Mouse (Mus musculus) myocyte (in vitro differentiated cells): ENCODE data around the gene Serpinf1. TPM values are rescaled to one million over a fixed set of nuclear protein-coding genes. Genes with fewer than 3 reads are reported as not detected.

Experiments used
- H3K27me3 ChIP-seq: one replicate; pipeline ENCODE4 v1.6.1; 2011; ENCODE audit not compliant: control insufficient read depth, insufficient read depth, insufficient read length
- H3K36me3 ChIP-seq: one replicate; pipeline ENCODE4 v1.6.1; 2011; ENCODE audit not compliant: control insufficient read depth, insufficient read depth
- H3K4me2 ChIP-seq: one replicate; pipeline ENCODE4 v1.6.1; 2011; ENCODE audit warnings: low read depth, control low read depth
- H3K4me3 ChIP-seq: one replicate; pipeline ENCODE4 v1.5.1; 2011; ENCODE audit warnings: mild to moderate bottlenecking, control low read depth, moderate library complexity
- H3K79me2 ChIP-seq: one replicate; pipeline ENCODE4 v1.6.1; 2011; ENCODE audit not compliant: control insufficient read depth, insufficient read depth
- H3ac ChIP-seq: one replicate; pipeline ENCODE4 v1.6.1; 2011; ENCODE audit not compliant: control insufficient read depth, insufficient read length
- CEBPB ChIP-seq: IDR thresholded peaks from 2 replicates; pipeline ENCODE4 v1.6.1; 2011; ENCODE audit warnings: mild to moderate bottlenecking, moderate library complexity; ENCODE audit not compliant: poor library complexity, insufficient read depth, severe bottlenecking
- E2F4 ChIP-seq: IDR thresholded peaks from one replicate; pipeline ENCODE4 v1.6.1; 2011; ENCODE audit warnings: mild to moderate bottlenecking, control low read depth, moderate library complexity; ENCODE audit not compliant: insufficient read depth
- MAX ChIP-seq: IDR thresholded peaks from one replicate; pipeline ENCODE4 v1.6.1; 2011; ENCODE audit warnings: low read depth, mild to moderate bottlenecking, control low read depth
- MYOD1 ChIP-seq, 3 experiments: IDR thresholded peaks; one replicate each; pipeline ENCODE4 v1.6.1; 2011; ENCODE audit warnings: control low read depth in 2 of 3, low read depth in 2 of 3, mild to moderate bottlenecking in 2 of 3, moderate library complexity in 1 of 3; ENCODE audit not compliant: insufficient read length in 2 of 3, control insufficient read depth in 1 of 3
- MYOG ChIP-seq, 3 experiments: IDR thresholded peaks; one replicate each; pipeline ENCODE4 v1.6.1; 2011; ENCODE audit warnings: control low read depth in 2 of 3, low read depth in 2 of 3, mild to moderate bottlenecking in 2 of 3; ENCODE audit not compliant: insufficient read length in 2 of 3, control insufficient read depth in 1 of 3, insufficient read depth in 1 of 3
- POLR2A ChIP-seq: IDR thresholded peaks from one replicate; pipeline ENCODE4 v1.6.1; 2011; ENCODE audit warnings: low read depth, mild to moderate bottlenecking, control low read depth, moderate library complexity; ENCODE audit not compliant: insufficient read length
- POLR2AphosphoS2 ChIP-seq: IDR thresholded peaks from one replicate; pipeline ENCODE4 v1.6.1; 2011; ENCODE audit warnings: low read depth, control low read depth; ENCODE audit not compliant: insufficient read length
- REST ChIP-seq: IDR thresholded peaks from one replicate; pipeline ENCODE4 v1.6.1; 2011; ENCODE audit warnings: mild to moderate bottlenecking, control low read depth, moderate library complexity; ENCODE audit not compliant: insufficient read depth, insufficient read length
- SRF ChIP-seq: IDR thresholded peaks from one replicate; pipeline ENCODE4 v1.6.1; 2011; ENCODE audit warnings: low read depth; ENCODE audit not compliant: control insufficient read depth, insufficient read length
- TCF12 ChIP-seq: IDR thresholded peaks from one replicate; pipeline ENCODE4 v1.6.1; 2011; ENCODE audit warnings: mild to moderate bottlenecking, control low read depth; ENCODE audit not compliant: poor library complexity, insufficient read depth, severe bottlenecking
- TCF3 ChIP-seq: IDR thresholded peaks from one replicate; pipeline ENCODE4 v1.6.1; 2011; ENCODE audit warnings: low read depth, control low read depth; ENCODE audit not compliant: insufficient read length
- USF1 ChIP-seq: IDR thresholded peaks from one replicate; pipeline ENCODE4 v1.6.1; 2011; ENCODE audit warnings: low read depth, mild to moderate bottlenecking, control low read depth, moderate library complexity
- polyA plus RNA-seq: library from polyadenylated mRNA; unstranded; fragments of >200 nt; fragmentation: generic; extraction: Trizol; gene quantifications from one replicate; pipeline ENCODE4 v1.2.1, GENCODE M21; 2012; ENCODE audit warnings: missing spikeins

Gene Serpinf1
- polyA plus RNA-seq, 1 experiment = 911 TPM

DNA sequence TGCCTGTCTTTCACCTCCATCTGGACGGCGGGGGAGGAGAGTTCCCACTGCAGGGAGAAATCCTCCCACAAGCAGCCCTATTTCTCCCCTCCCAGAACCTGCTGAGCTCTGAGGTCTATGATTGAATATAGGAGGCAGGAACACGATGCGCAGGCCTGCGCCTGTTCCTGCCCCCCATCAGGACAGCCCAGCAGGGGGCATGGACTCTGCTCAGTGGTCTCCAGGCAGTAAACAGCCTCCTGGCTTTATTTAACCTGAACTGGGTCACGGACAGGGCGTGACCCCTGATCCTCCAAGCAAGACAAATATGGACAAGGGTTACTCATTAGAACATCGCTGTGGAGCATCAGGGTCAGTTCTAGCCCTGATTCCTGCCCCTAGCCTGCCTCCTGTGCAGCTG lies 21.2 kb upstream of the Serpinf1 start:
- no peaks in the 10 kb centered on the region for H3K79me2 ChIP-seq
- no peaks in the 10 kb centered on the region for H3K27me3 ChIP-seq
- H3ac ChIP-seq = no peak overlapping the region
- H3K36me3 ChIP-seq = peaks cover 22% of the 10 kb centered on the region
- TF ChIP-seq MAX (no peak), SRF (no peak), TCF12 (no peak), TCF3 (no peak)
- H3K4me3 ChIP-seq = no peak overlapping the region
- H3K4me2 ChIP-seq = no peak overlapping the region

DNA sequence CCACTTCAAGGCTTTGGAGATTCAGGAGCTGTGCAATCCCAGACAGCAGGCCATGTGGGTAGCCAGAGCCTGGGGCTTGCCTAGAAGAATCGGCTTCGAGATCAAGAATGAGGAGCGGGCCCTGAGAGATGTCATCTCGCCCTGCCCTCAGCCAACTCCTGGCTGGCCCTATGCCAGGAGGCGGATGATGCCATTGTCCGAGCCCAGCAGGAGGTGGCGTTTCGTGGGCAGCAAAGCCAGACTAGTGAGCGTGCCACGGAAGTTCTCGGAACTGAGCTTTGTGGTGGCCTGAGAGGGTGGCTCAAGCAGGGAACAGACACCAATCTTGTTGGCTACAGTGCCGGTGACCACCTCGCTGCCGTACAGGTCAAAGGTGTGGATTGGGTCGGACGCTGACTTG lies 19.1 kb upstream of the Serpinf1 start:
- no peak overlapping the region for H3K4me2 ChIP-seq
- TF ChIP-seq MAX = no peak
- no peak for TF ChIP-seq SRF
- no peak for TF ChIP-seq TCF12
- no peak for TF ChIP-seq POLR2AphosphoS2
- TF ChIP-seq POLR2A = no peak
- TF ChIP-seq E2F4 = no peak
- no peak for TF ChIP-seq TCF3
- no peak for TF ChIP-seq CEBPB
- no peak for TF ChIP-seq USF1
- no peak for TF ChIP-seq MYOG (IDR thresholded peaks at IDR 0.05; ENCODE audit: control insufficient read depth in 1 of 3, insufficient read depth in 1 of 3, insufficient read length in 2 of 3, low read depth in 2 of 3)
- TF ChIP-seq REST = no peak
- no peaks in the 10 kb centered on the region for H3K27me3 ChIP-seq
- no peak overlapping the region for H3K4me3 ChIP-seq
- H3ac ChIP-seq = no peak overlapping the region
- no peaks in the 10 kb centered on the region for H3K79me2 ChIP-seq
- peaks cover 17% of the 10 kb centered on the region for H3K36me3 ChIP-seq

DNA sequence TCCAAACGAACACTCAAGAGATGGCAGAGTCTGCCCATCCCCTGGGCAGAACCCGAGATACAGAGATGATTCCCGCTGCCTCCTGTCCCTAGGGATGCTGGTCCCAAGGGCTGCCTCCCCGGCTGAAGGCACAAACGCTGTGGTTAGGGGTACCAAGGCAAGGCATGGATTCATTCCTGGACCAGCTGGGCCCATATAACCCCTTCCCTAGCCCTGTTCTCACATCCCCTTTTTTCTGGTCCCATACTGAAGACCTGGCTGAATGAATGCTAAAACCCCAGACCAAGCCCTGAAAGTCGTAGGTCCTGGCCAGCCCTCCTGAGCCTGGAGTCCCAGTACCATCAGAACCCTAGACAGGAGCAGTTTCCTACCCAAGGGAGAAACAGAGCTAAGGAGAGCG lies 18.5 kb upstream of the Serpinf1 start:
- Histone ChIP-seq H3K27me3 (no peaks in the 10 kb centered on the region), H3K4me2 (no peak overlapping the region), H3ac (no peak overlapping the region), H3K4me3 (no peak overlapping the region), H3K36me3 (peaks cover 17% of the 10 kb centered on the region), H3K79me2 (no peaks in the 10 kb centered on the region)
- TF ChIP-seq MYOD1 (IDR thresholded peaks at IDR 0.05; ENCODE audit: control insufficient read depth in 1 of 3, insufficient read length in 2 of 3, low read depth in 2 of 3) (no peak), REST (no peak), CEBPB (no peak), USF1 (no peak), TCF12 (no peak), TCF3 (no peak), MYOG (IDR thresholded peaks at IDR 0.05; ENCODE audit: control insufficient read depth in 1 of 3, insufficient read depth in 1 of 3, insufficient read length in 2 of 3, low read depth in 2 of 3) (no peak), SRF (no peak), E2F4 (no peak), POLR2AphosphoS2 (no peak), POLR2A (no peak), MAX (no peak)

DNA sequence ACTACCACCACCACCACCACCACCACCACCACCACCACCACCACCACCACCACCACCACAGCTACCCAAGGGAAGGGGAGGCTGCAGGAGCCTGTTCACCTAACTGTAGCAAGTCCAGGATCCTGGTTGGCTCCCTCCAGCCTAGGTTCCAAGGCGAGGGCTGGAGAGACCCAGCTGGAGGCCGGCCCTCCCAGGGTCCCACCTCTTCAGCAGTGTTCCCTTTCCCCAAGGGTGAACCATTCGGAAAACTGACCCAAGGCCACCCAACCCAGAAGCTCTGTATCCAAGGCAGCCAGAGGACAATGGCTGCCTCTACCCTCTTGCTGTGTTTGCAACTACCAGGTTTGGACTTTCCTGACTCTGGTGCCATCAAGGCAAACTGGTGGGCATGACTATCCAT lies 17.4 kb upstream of the Serpinf1 start:
- Histone ChIP-seq H3K4me2 (no peak overlapping the region), H3K4me3 (no peak overlapping the region), H3K36me3 (peaks cover 17% of the 10 kb centered on the region), H3K79me2 (no peaks in the 10 kb centered on the region), H3ac (no peak overlapping the region), H3K27me3 (no peaks in the 10 kb centered on the region)
- no peak for TF ChIP-seq CEBPB
- no peak for TF ChIP-seq POLR2AphosphoS2
- no peak for TF ChIP-seq MYOD1 (IDR thresholded peaks at IDR 0.05; ENCODE audit: control insufficient read depth in 1 of 3, insufficient read length in 2 of 3, low read depth in 2 of 3)
- no peak for TF ChIP-seq MYOG (IDR thresholded peaks at IDR 0.05; ENCODE audit: control insufficient read depth in 1 of 3, insufficient read depth in 1 of 3, insufficient read length in 2 of 3, low read depth in 2 of 3)
- no peak for TF ChIP-seq POLR2A

DNA sequence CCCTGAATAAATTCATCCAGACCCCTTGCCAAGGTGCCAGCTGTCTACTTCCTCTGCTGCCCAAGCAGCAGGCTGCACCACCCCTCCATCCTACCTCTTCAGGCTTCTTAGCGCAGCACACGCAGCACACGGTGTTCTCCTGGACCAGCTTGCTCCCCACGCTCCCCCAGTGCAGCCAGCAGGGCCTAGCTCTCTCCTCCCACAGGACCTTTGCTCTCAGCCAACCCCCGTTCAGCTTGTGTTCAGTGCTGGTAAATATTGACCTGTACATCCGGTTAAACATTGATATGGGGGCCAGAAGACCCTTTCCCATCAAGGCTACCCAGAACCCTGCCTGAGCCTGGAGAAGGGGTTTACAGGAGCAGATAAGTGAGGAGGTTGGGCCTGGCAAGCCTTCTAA lies 16.9 kb upstream of the Serpinf1 start, which contains the start of gene Serpinf2:
Serpinf2 (minus strand) TSS at position 229 of the 400 bp plus-strand sequence.
- no peaks in the 10 kb centered on the region for H3K79me2 ChIP-seq
- no peak within 1 kb of the TSS for H3K4me3 ChIP-seq
- no peaks in the 10 kb centered on the region for H3K27me3 ChIP-seq
- no peak within 1 kb of the TSS for H3K4me2 ChIP-seq
- H3ac ChIP-seq = no peak within 1 kb of the TSS
- H3K36me3 ChIP-seq = peaks cover 17% of the 10 kb centered on the region
- TF ChIP-seq TCF3 = no peak
- no peak for TF ChIP-seq REST
- TF ChIP-seq E2F4 = no peak
- TF ChIP-seq POLR2A = no peak
- no peak for TF ChIP-seq TCF12
